Comparison of ENCODE assay signal across 10 mouse cellular contexts in genomic region chr1:39702216-39703046, GRCm38 (mm10). TPM values are rescaled to one million over a fixed set of nuclear protein-coding genes. Genes with fewer than 3 reads are reported as not detected.
DNase-seq lines count a peak whose midpoint lies in the region; ATAC-seq lines count a peak whose summit lies in the region.
"Had no signal": no experiment of that assay in that cellular context is flagged by ENCODE, and none has a peak within 500 bp of the region (broad histone marks: within the 10 kb centered on the region; RNA-seq: fewer than 3 reads in every experiment).

No protein-coding gene starts in this region.

- H3K36me3 ChIP-seq in hindbrain, embryonic 11.5 days (ENCODE audit: control insufficient read depth, insufficient read depth, low read length): no peaks in the 10 kb centered on the region
- no peaks in the 10 kb centered on the region for H3K36me3 ChIP-seq in hindbrain, embryonic 14.5 days (replicated peaks; ENCODE audit: control insufficient read depth, insufficient read depth)
- no peaks in the 10 kb centered on the region for H3K36me3 ChIP-seq in midbrain, embryonic 14.5 days (ENCODE audit: control insufficient read depth, insufficient read depth, low read length)

- DNase-seq in hindbrain, embryonic 11.5 days (ENCODE audit: low spot score): peak; percentile 43
- DNase-seq in hindbrain, embryonic 14.5 days (ENCODE audit: low spot score): no peak
- peak; percentile 58 for DNase-seq in embryo, embryonic 11 days
- DNase-seq in forelimb bud, embryonic 11.5 days (ENCODE audit: low read depth, low spot score): peak; percentile 60
- DNase-seq in midbrain, embryonic 14.5 days: peak; percentile 46
- no peak for DNase-seq in gastrocnemius, postnatal 10 days
- no peak for DNase-seq in urinary bladder, adult 18-20 months (ENCODE audit: low spot score in 2 of 2)
- DNase-seq in layer of hippocampus, postnatal 25 days (ENCODE audit: extremely low spot score in 1 of 2, low spot score in 1 of 2): no peak
- DNase-seq: layer of hippocampus, postnatal 36 days; right cerebral cortex, adult 18-20 months had no signal

- 17% methylated on average over 18 of the region's 18 CpGs for WGBS in hindbrain, embryonic 11.5 days
- WGBS in hindbrain, embryonic 14.5 days: 24% methylated on average over 18 of the region's 18 CpGs
- 20% methylated on average over 18 of the region's 18 CpGs for WGBS in midbrain, embryonic 14.5 days

- no peaks in the 10 kb centered on the region for H3K9me3 ChIP-seq in hindbrain, embryonic 11.5 days (ENCODE audit: control insufficient read depth, low read length)
- H3K9me3 ChIP-seq in hindbrain, embryonic 14.5 days (ENCODE audit: control insufficient read depth, low read length): no peaks in the 10 kb centered on the region
- H3K9me3 ChIP-seq in midbrain, embryonic 14.5 days (ENCODE audit: control insufficient read depth, low read length): no peaks in the 10 kb centered on the region

- ATAC-seq in hindbrain, embryonic 11.5 days (ENCODE audit: low FRiP score): no peak
- ATAC-seq in hindbrain, embryonic 14.5 days (ENCODE audit: low FRiP score): no peak
- no peak for ATAC-seq in midbrain, embryonic 14.5 days (ENCODE audit: low FRiP score, low TSS enrichment)

- H3K27me3 ChIP-seq in hindbrain, embryonic 11.5 days (ENCODE audit: control insufficient read depth, insufficient read depth, low read length): no peaks in the 10 kb centered on the region
- no peaks in the 10 kb centered on the region for H3K27me3 ChIP-seq in hindbrain, embryonic 14.5 days (ENCODE audit: control insufficient read depth, insufficient read depth, low read length)
- no peaks in the 10 kb centered on the region for H3K27me3 ChIP-seq in midbrain, embryonic 14.5 days (ENCODE audit: control insufficient read depth, insufficient read depth, low read length)

- no peak overlapping the region for H3K9ac ChIP-seq in hindbrain, embryonic 11.5 days (ENCODE audit: low read depth, low read length)
- H3K9ac ChIP-seq in hindbrain, embryonic 14.5 days: no peak overlapping the region
- no peak overlapping the region for H3K9ac ChIP-seq in midbrain, embryonic 14.5 days (replicated peaks; ENCODE audit: low read length)

- H3K4me3 ChIP-seq in hindbrain, embryonic 11.5 days (ENCODE audit: low read depth, low read length): no peak overlapping the region
- no peak overlapping the region for H3K4me3 ChIP-seq in hindbrain, embryonic 14.5 days (replicated peaks; ENCODE audit: low read length)
- no peak overlapping the region for H3K4me3 ChIP-seq in midbrain, embryonic 14.5 days (replicated peaks; ENCODE audit: low read depth, low read length)

- no peak overlapping the region for H3K4me2 ChIP-seq in hindbrain, embryonic 11.5 days (replicated peaks; ENCODE audit: low read depth, low read length)
- no peak overlapping the region for H3K4me2 ChIP-seq in hindbrain, embryonic 14.5 days (replicated peaks)
- H3K4me2 ChIP-seq in midbrain, embryonic 14.5 days (ENCODE audit: low read length): no peak overlapping the region

- H3K4me1 ChIP-seq in hindbrain, embryonic 11.5 days (replicated peaks; ENCODE audit: control insufficient read depth, insufficient read depth, low read length): peaks cover 9% of the 10 kb centered on the region; the same call in 1 of the 2 replicates
- H3K4me1 ChIP-seq in hindbrain, embryonic 14.5 days (replicated peaks; ENCODE audit: control insufficient read depth, insufficient read depth, low read length): peaks cover 28% of the 10 kb centered on the region
- H3K4me1 ChIP-seq in midbrain, embryonic 14.5 days (ENCODE audit: control insufficient read depth, insufficient read depth, low read length): peaks cover 23% of the 10 kb centered on the region

- no peak overlapping the region for H3K27ac ChIP-seq in hindbrain, embryonic 11.5 days (ENCODE audit: low read depth, low read length)
- H3K27ac ChIP-seq in hindbrain, embryonic 14.5 days: no peak overlapping the region
- no peak overlapping the region; the same call in 1 of the 2 replicates for H3K27ac ChIP-seq in midbrain, embryonic 14.5 days (replicated peaks; ENCODE audit: low read depth, low read length)

RNA-seq across cellular contexts. Expression of gene Rfx8, which starts 18.4 kb away (rescaled TPM):
- 0.31 and 0.42 TPM in 2 replicates for polyA plus RNA-seq in hindbrain, embryonic 11.5 days (2014; fragmentation: Nextera tagmentation; extraction: Ambion mirVana)
- 0.10 and 0.40 TPM in 2 replicates for polyA plus RNA-seq in hindbrain, embryonic 14.5 days (2014; fragmentation: Nextera tagmentation; extraction: Ambion mirVana)
- polyA plus RNA-seq in midbrain, embryonic 14.5 days (2014; fragmentation: Nextera tagmentation; extraction: Ambion mirVana): 0.13 and 0.22 TPM in 2 replicates
- under 1 TPM; 0.25 to 0.45 TPM for total RNA-seq in gastrocnemius, postnatal 10 days (2021)
- under 1 TPM; 0.19 to 0.54 TPM for total RNA-seq in layer of hippocampus, postnatal 25 days (2021)

RNA-seq across cellular contexts. Expression of gene Creg2, which starts 51.2 kb away (rescaled TPM):
- polyA plus RNA-seq in hindbrain, embryonic 11.5 days (2014; fragmentation: Nextera tagmentation; extraction: Ambion mirVana): 0.80 and 0.96 TPM in 2 replicates
- polyA plus RNA-seq in hindbrain, embryonic 14.5 days (2014; fragmentation: Nextera tagmentation; extraction: Ambion mirVana): 6.8 and 7.6 TPM in 2 replicates
- polyA plus RNA-seq in midbrain, embryonic 14.5 days (2014; fragmentation: Nextera tagmentation; extraction: Ambion mirVana): 4.2 and 5.8 TPM in 2 replicates
- total RNA-seq in gastrocnemius, postnatal 10 days (2021): under 1 TPM; 0.14 to 0.18 TPM
- 10 to 100 TPM; 84.2 to 90.8 TPM for total RNA-seq in layer of hippocampus, postnatal 25 days (2021)

Comparison
In these comparisons a context has a peak if more than half of its experiments do, and no peak if none do; other contexts are left out.
1. DNase-seq: peak in hindbrain, embryonic 11.5 days (single experiment), embryo, embryonic 11 days (single experiment), forelimb bud, embryonic 11.5 days (single experiment) and midbrain, embryonic 14.5 days (single experiment); none in hindbrain, embryonic 14.5 days (single experiment), gastrocnemius, postnatal 10 days (single experiment), urinary bladder, adult 18-20 months (0 of 2) and layer of hippocampus, postnatal 25 days (0 of 2).